In genomic region chrX:82817045-82817444, GRCm38 (mm10) we compare ENCODE assay signal across 12 mouse cellular contexts.
DNase-seq lines count a peak whose midpoint lies in the region; ATAC-seq lines count a peak whose summit lies in the region.
"Had no signal": no experiment of that assay in that cellular context is flagged by ENCODE, and none has a peak within 500 bp of the region (broad histone marks: within the 10 kb centered on the region; RNA-seq: fewer than 3 reads in every experiment).

No protein-coding gene starts in this region.

- peak; percentile 48; the same call in 1 of the 2 replicates for ATAC-seq in forebrain, embryonic 14.5 days
- ATAC-seq in forebrain, embryonic 12.5 days (ENCODE audit: low FRiP score), result no peak
- ATAC-seq in kidney, embryonic 15.5 days (replicated peaks; ENCODE audit: low FRiP score), result no peak
- ATAC-seq: CD4-positive, CD25-positive, alpha-beta regulatory T cell, adult 4 months had no signal

- H3K27ac ChIP-seq in forebrain, embryonic 14.5 days (ENCODE audit: low read depth, low read length), result no peak overlapping the region
- H3K27ac ChIP-seq in forebrain, embryonic 12.5 days, result no peak overlapping the region
- no peak overlapping the region for H3K27ac ChIP-seq in kidney, embryonic 15.5 days
- H3K27ac ChIP-seq: limb, embryonic 12.5 days; midbrain, embryonic 12.5 days had no signal

- no peak overlapping the region for H3K4me3 ChIP-seq in forebrain, embryonic 14.5 days (ENCODE audit: low read depth, low read length)
- no peak overlapping the region for H3K4me3 ChIP-seq in forebrain, embryonic 12.5 days (replicated peaks)
- no peak overlapping the region for H3K4me3 ChIP-seq in kidney, embryonic 15.5 days (replicated peaks)
- H3K4me3 ChIP-seq: limb, embryonic 12.5 days; midbrain, embryonic 12.5 days had no signal

- H3K27me3 ChIP-seq in forebrain, embryonic 14.5 days (replicated peaks; ENCODE audit: control insufficient read depth, insufficient read depth, low read length), result no peaks in the 10 kb centered on the region
- no peaks in the 10 kb centered on the region for H3K27me3 ChIP-seq in forebrain, embryonic 12.5 days
- H3K27me3 ChIP-seq in kidney, embryonic 15.5 days, result no peaks in the 10 kb centered on the region
- H3K27me3 ChIP-seq: limb, embryonic 12.5 days; midbrain, embryonic 12.5 days had no signal

- no peak overlapping the region for H3K9ac ChIP-seq in forebrain, embryonic 14.5 days (ENCODE audit: low read length)
- no peak overlapping the region for H3K9ac ChIP-seq in forebrain, embryonic 12.5 days
- no peak overlapping the region for H3K9ac ChIP-seq in kidney, embryonic 15.5 days
- H3K9ac ChIP-seq: limb, embryonic 12.5 days; midbrain, embryonic 12.5 days had no signal

- no peaks in the 10 kb centered on the region for H3K9me3 ChIP-seq in forebrain, embryonic 14.5 days (replicated peaks; ENCODE audit: control insufficient read depth, low read length)
- no peaks in the 10 kb centered on the region for H3K9me3 ChIP-seq in forebrain, embryonic 12.5 days
- H3K9me3 ChIP-seq in kidney, embryonic 15.5 days (replicated peaks), result no peaks in the 10 kb centered on the region
- H3K9me3 ChIP-seq: limb, embryonic 12.5 days; midbrain, embryonic 12.5 days had no signal

- H3K4me1 ChIP-seq in forebrain, embryonic 14.5 days (ENCODE audit: control insufficient read depth, insufficient read depth, low read length), result no peaks in the 10 kb centered on the region
- no peaks in the 10 kb centered on the region for H3K4me1 ChIP-seq in forebrain, embryonic 12.5 days
- no peaks in the 10 kb centered on the region for H3K4me1 ChIP-seq in kidney, embryonic 15.5 days
- H3K4me1 ChIP-seq: limb, embryonic 12.5 days; midbrain, embryonic 12.5 days had no signal

- WGBS in forebrain, embryonic 14.5 days, result 47% methylated on average over 4 of the region's 4 CpGs
- 43% methylated on average over 4 of the region's 4 CpGs for WGBS in forebrain, embryonic 12.5 days
- WGBS in kidney, embryonic 15.5 days, result 56% methylated on average over 4 of the region's 4 CpGs

- peak; percentile 52 for DNase-seq in forebrain, embryonic 14.5 days (ENCODE audit: low spot score)
- DNase-seq in kidney, postnatal 14 days, result peak; percentile 1
- DNase-seq in R1 (ENCODE audit: low read depth, low spot score), result peak; percentile 6
- DNase-seq in left cerebral cortex, postnatal 14 days (ENCODE audit: low spot score in 2 of 2), result peak; percentile 14 to 19
- DNase-seq in urinary bladder, postnatal 14 days (ENCODE audit: low spot score), result no peak
- DNase-seq in adrenal gland, adult 8-10 months, result no peak
- DNase-seq: adrenal gland, postnatal 14 days had no signal

- no peaks in the 10 kb centered on the region for H3K36me3 ChIP-seq in forebrain, embryonic 14.5 days (ENCODE audit: control insufficient read depth, insufficient read depth, low read length)
- H3K36me3 ChIP-seq in forebrain, embryonic 12.5 days (replicated peaks), result no peaks in the 10 kb centered on the region
- no peaks in the 10 kb centered on the region for H3K36me3 ChIP-seq in kidney, embryonic 15.5 days
- H3K36me3 ChIP-seq: limb, embryonic 12.5 days; midbrain, embryonic 12.5 days had no signal

- no peak overlapping the region for H3K4me2 ChIP-seq in forebrain, embryonic 14.5 days (ENCODE audit: low read length)
- H3K4me2 ChIP-seq in forebrain, embryonic 12.5 days, result no peak overlapping the region
- H3K4me2 ChIP-seq in kidney, embryonic 15.5 days, result no peak overlapping the region
- H3K4me2 ChIP-seq: limb, embryonic 12.5 days; midbrain, embryonic 12.5 days had no signal

- intact Hi-C loops in left cerebral cortex, postnatal 14 days (cut with DNase I), result loop anchor here (5.0 kb wide), 1 partner anchor 925 kb away; no protein-coding TSS in a partner anchor

Comparison
In these comparisons a context has a peak if more than half of its experiments do, and no peak if none do; other contexts are left out.
1. DNase-seq: peak in forebrain, embryonic 14.5 days (single experiment), kidney, postnatal 14 days (single experiment), R1 (single experiment) and left cerebral cortex, postnatal 14 days (2 of 2); none in urinary bladder, postnatal 14 days (single experiment) and adrenal gland, adult 8-10 months (single experiment).